Mouse (Mus musculus) R1 (cell line): ENCODE results near the gene Lrch4.

Experiments used
- DNase-seq: peaks from one replicate; pipeline ENCODE4 v3.0.0-alpha.2; 2018; ENCODE audit warnings: low read depth, low spot score

Lrch4 gene

GRCm38 (mm10) chr5:137690531-137690930, 61.6 kb downstream of the Lrch4 start:
- DNase-seq: no peak
